Mouse (Mus musculus): ENCODE data around the gene Mdm1. TPM values are rescaled to one million over a fixed set of nuclear protein-coding genes. Genes with fewer than 3 reads are reported as not detected.
A peak's percentile ranks its signal among the peaks of the same experiment; 100 is the strongest.

Gene Mdm1
- polyA plus RNA-seq (2014; fragmentation: Nextera tagmentation; extraction: Ambion mirVana), result 56.7 and 59.0 TPM in 2 replicates

GRCm38 (mm10) chr10:118141018-118141883 lies at the start of gene Mdm1:
Gene Mdm1, plus strand, starts transcription at chr10:118141811.
- peak within 1 kb of the TSS; percentile 84 for H3K4me3 ChIP-seq (ENCODE audit: low read depth, low read length)
- H3K4me2 ChIP-seq, result peak within 1 kb of the TSS; percentile 77
- H3K4me1 ChIP-seq (ENCODE audit: control insufficient read depth, insufficient read depth, low read length), result peaks cover 10% of the 10 kb centered on the region; the same call in 1 of the 2 replicates
- H3K27ac ChIP-seq (ENCODE audit: low read depth, low read length), result peak within 1 kb of the TSS; percentile 54; the same call in 1 of the 2 replicates
- H3K27me3 ChIP-seq (ENCODE audit: control insufficient read depth, insufficient read depth, low read length), result no peaks in the 10 kb centered on the region
- no peaks in the 10 kb centered on the region for H3K9me3 ChIP-seq (ENCODE audit: control insufficient read depth, low read length)
- DNase-seq (ENCODE audit: low spot score, missing footprints), result peak; percentile 99
- peak within 1 kb of the TSS; percentile 67 for H3K9ac ChIP-seq (ENCODE audit: low read length)
- H3K36me3 ChIP-seq (ENCODE audit: control insufficient read depth, insufficient read depth, low read length), result 0 out of 2 replicates have a peak, but pooled peaks cover 1% of the 10 kb centered on the region
- ATAC-seq (ENCODE audit: low FRiP score), result peak; percentile 100
- 6% methylated on average over 47 of the region's 47 CpGs for WGBS

- Histone ChIP-seq H3K27ac (ENCODE audit: low read depth, low read length) (no peak overlapping the region), H3K4me3 (ENCODE audit: low read depth, low read length) (no peak overlapping the region), H3K4me2 (no peak overlapping the region), H3K4me1 (ENCODE audit: control insufficient read depth, insufficient read depth, low read length) (peaks cover 4% of the 10 kb centered on the region; the same call in 1 of the 2 replicates), H3K27me3 (ENCODE audit: control insufficient read depth, insufficient read depth, low read length) (no peaks in the 10 kb centered on the region), H3K9ac (ENCODE audit: low read length) (no peak overlapping the region), H3K9me3 (ENCODE audit: control insufficient read depth, low read length) (no peaks in the 10 kb centered on the region), H3K36me3 (ENCODE audit: control insufficient read depth, insufficient read depth, low read length) (no peaks in the 10 kb centered on the region)
- no peak for ATAC-seq (ENCODE audit: low FRiP score)
- no peak for DNase-seq (ENCODE audit: low spot score, missing footprints)
- 92% methylated on average over 6 of the region's 6 CpGs for WGBS
These were observed 48.9 kb upstream of the Mdm1 start for GRCm38 (mm10) chr10:118092745-118093144.

GRCm38 (mm10) chr10:118093728-118094127 lies 47.9 kb upstream of the Mdm1 start:
- no peaks in the 10 kb centered on the region for H3K9me3 ChIP-seq (ENCODE audit: control insufficient read depth, low read length)
- H3K27ac ChIP-seq (ENCODE audit: low read depth, low read length), result no peak overlapping the region
- DNase-seq (ENCODE audit: low spot score, missing footprints), result no peak
- H3K9ac ChIP-seq (ENCODE audit: low read length), result no peak overlapping the region
- no peaks in the 10 kb centered on the region for H3K36me3 ChIP-seq (ENCODE audit: control insufficient read depth, insufficient read depth, low read length)
- no peak overlapping the region for H3K4me2 ChIP-seq
- WGBS, result 66% methylated on average over 9 of the region's 9 CpGs
- ATAC-seq (ENCODE audit: low FRiP score), result no peak
- H3K27me3 ChIP-seq (ENCODE audit: control insufficient read depth, insufficient read depth, low read length), result no peaks in the 10 kb centered on the region
- H3K4me3 ChIP-seq (ENCODE audit: low read depth, low read length), result no peak overlapping the region
- H3K4me1 ChIP-seq (ENCODE audit: control insufficient read depth, insufficient read depth, low read length), result no peaks in the 10 kb centered on the region

GRCm38 (mm10) chr10:118094853-118095252 lies 46.8 kb upstream of the Mdm1 start:
- no peak overlapping the region for H3K27ac ChIP-seq (ENCODE audit: low read depth, low read length)
- no peak overlapping the region for H3K4me3 ChIP-seq (ENCODE audit: low read depth, low read length)
- H3K9me3 ChIP-seq (ENCODE audit: control insufficient read depth, low read length), result no peaks in the 10 kb centered on the region
- no peak overlapping the region for H3K9ac ChIP-seq (ENCODE audit: low read length)
- DNase-seq (ENCODE audit: low spot score, missing footprints) (no peak), ATAC-seq (ENCODE audit: low FRiP score) (no peak)
- 86% methylated on average over 4 of the region's 4 CpGs for WGBS
- H3K4me2 ChIP-seq, result no peak overlapping the region
- H3K4me1 ChIP-seq (ENCODE audit: control insufficient read depth, insufficient read depth, low read length), result no peaks in the 10 kb centered on the region
- H3K36me3 ChIP-seq (ENCODE audit: control insufficient read depth, insufficient read depth, low read length), result no peaks in the 10 kb centered on the region
- H3K27me3 ChIP-seq (ENCODE audit: control insufficient read depth, insufficient read depth, low read length), result no peaks in the 10 kb centered on the region

- 88% methylated on average over 6 of the region's 6 CpGs for WGBS
- no peak overlapping the region for H3K4me2 ChIP-seq
- H3K27me3 ChIP-seq (ENCODE audit: control insufficient read depth, insufficient read depth, low read length), result no peaks in the 10 kb centered on the region
- no peaks in the 10 kb centered on the region for H3K36me3 ChIP-seq (ENCODE audit: control insufficient read depth, insufficient read depth, low read length)
- H3K4me3 ChIP-seq (ENCODE audit: low read depth, low read length), result no peak overlapping the region
- H3K9ac ChIP-seq (ENCODE audit: low read length), result no peak overlapping the region
- no peak for ATAC-seq (ENCODE audit: low FRiP score)
- H3K4me1 ChIP-seq (ENCODE audit: control insufficient read depth, insufficient read depth, low read length), result no peaks in the 10 kb centered on the region
- DNase-seq (ENCODE audit: low spot score, missing footprints), result peak; percentile 14
- no peak overlapping the region for H3K27ac ChIP-seq (ENCODE audit: low read depth, low read length)
- H3K9me3 ChIP-seq (ENCODE audit: control insufficient read depth, low read length), result no peaks in the 10 kb centered on the region
These were observed 45.4 kb upstream of the Mdm1 start for GRCm38 (mm10) chr10:118096223-118096622.

GRCm38 (mm10) chr10:118097898-118098297 lies 43.7 kb upstream of the Mdm1 start:
- DNase-seq (ENCODE audit: low spot score, missing footprints), result no peak
- no peak for ATAC-seq (ENCODE audit: low FRiP score)
- no peak overlapping the region for H3K4me2 ChIP-seq
- no peaks in the 10 kb centered on the region for H3K36me3 ChIP-seq (ENCODE audit: control insufficient read depth, insufficient read depth, low read length)
- no peaks in the 10 kb centered on the region for H3K4me1 ChIP-seq (ENCODE audit: control insufficient read depth, insufficient read depth, low read length)
- no peaks in the 10 kb centered on the region for H3K27me3 ChIP-seq (ENCODE audit: control insufficient read depth, insufficient read depth, low read length)
- H3K27ac ChIP-seq (ENCODE audit: low read depth, low read length), result no peak overlapping the region
- 65% methylated on average over 3 of the region's 3 CpGs for WGBS
- no peak overlapping the region for H3K4me3 ChIP-seq (ENCODE audit: low read depth, low read length)
- no peaks in the 10 kb centered on the region for H3K9me3 ChIP-seq (ENCODE audit: control insufficient read depth, low read length)
- no peak overlapping the region for H3K9ac ChIP-seq (ENCODE audit: low read length)

- no peak for DNase-seq (ENCODE audit: low spot score, missing footprints)
- Histone ChIP-seq H3K4me2 (no peak overlapping the region), H3K36me3 (ENCODE audit: control insufficient read depth, insufficient read depth, low read length) (no peaks in the 10 kb centered on the region), H3K9me3 (ENCODE audit: control insufficient read depth, low read length) (no peaks in the 10 kb centered on the region), H3K27ac (ENCODE audit: low read depth, low read length) (no peak overlapping the region), H3K4me3 (ENCODE audit: low read depth, low read length) (no peak overlapping the region), H3K4me1 (ENCODE audit: control insufficient read depth, insufficient read depth, low read length) (peaks cover 3% of the 10 kb centered on the region), H3K9ac (ENCODE audit: low read length) (no peak overlapping the region), H3K27me3 (ENCODE audit: control insufficient read depth, insufficient read depth, low read length) (no peaks in the 10 kb centered on the region)
- 39% methylated on average over 5 of the region's 5 CpGs for WGBS
- no peak for ATAC-seq (ENCODE audit: low FRiP score)
These were observed 41.0 kb upstream of the Mdm1 start for GRCm38 (mm10) chr10:118100570-118100969.

GRCm38 (mm10) chr10:118101056-118101455 lies 40.6 kb upstream of the Mdm1 start:
- 72% methylated on average over 2 of the region's 2 CpGs for WGBS
- Histone ChIP-seq H3K4me1 (ENCODE audit: control insufficient read depth, insufficient read depth, low read length) (peaks cover 3% of the 10 kb centered on the region), H3K9me3 (ENCODE audit: control insufficient read depth, low read length) (no peaks in the 10 kb centered on the region), H3K9ac (ENCODE audit: low read length) (no peak overlapping the region), H3K36me3 (ENCODE audit: control insufficient read depth, insufficient read depth, low read length) (no peaks in the 10 kb centered on the region), H3K27me3 (ENCODE audit: control insufficient read depth, insufficient read depth, low read length) (no peaks in the 10 kb centered on the region), H3K4me2 (no peak overlapping the region), H3K4me3 (ENCODE audit: low read depth, low read length) (no peak overlapping the region), H3K27ac (ENCODE audit: low read depth, low read length) (no peak overlapping the region)
- DNase-seq (ENCODE audit: low spot score, missing footprints) (no peak), ATAC-seq (ENCODE audit: low FRiP score) (no peak)

- H3K9me3 ChIP-seq (ENCODE audit: control insufficient read depth, low read length), result no peaks in the 10 kb centered on the region
- no peaks in the 10 kb centered on the region for H3K36me3 ChIP-seq (ENCODE audit: control insufficient read depth, insufficient read depth, low read length)
- H3K27ac ChIP-seq (ENCODE audit: low read depth, low read length), result no peak overlapping the region
- peak overlapping the region; percentile 23 for H3K4me3 ChIP-seq (ENCODE audit: low read depth, low read length)
- peaks cover 3% of the 10 kb centered on the region for H3K4me1 ChIP-seq (ENCODE audit: control insufficient read depth, insufficient read depth, low read length)
- peak; percentile 95 for DNase-seq (ENCODE audit: low spot score, missing footprints)
- peak; percentile 96 for ATAC-seq (ENCODE audit: low FRiP score)
- no peaks in the 10 kb centered on the region for H3K27me3 ChIP-seq (ENCODE audit: control insufficient read depth, insufficient read depth, low read length)
- H3K4me2 ChIP-seq, result peak overlapping the region; percentile 57
- WGBS, result 2% methylated on average over 20 of the region's 20 CpGs
- H3K9ac ChIP-seq (ENCODE audit: low read length), result peak overlapping the region; percentile 36
These were observed 38.5 kb upstream of the Mdm1 start for GRCm38 (mm10) chr10:118103020-118103666.
